Mouse (Mus musculus): ENCODE results near the gene Ide.

DNA sequence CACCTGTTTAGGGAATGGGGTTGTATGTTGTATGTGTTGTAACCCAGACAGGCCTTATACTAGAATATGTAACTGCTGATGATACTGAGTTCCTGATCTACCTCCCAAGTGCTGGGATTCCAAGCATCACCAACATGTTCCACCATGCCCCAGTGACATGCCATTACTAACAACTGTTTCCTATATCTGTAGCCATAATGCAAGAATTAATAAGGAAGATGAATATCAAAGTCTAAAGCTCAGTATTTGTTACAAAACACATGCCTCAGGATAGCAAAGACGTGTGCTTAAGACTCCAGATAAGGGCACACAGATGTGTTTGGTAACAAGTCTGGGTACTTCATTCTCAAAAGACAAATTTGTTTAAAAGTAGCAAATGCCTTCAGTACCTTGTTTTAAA, 2.3 kb downstream of the Ide start:
- no peak for TF ChIP-seq CTCF (IDR thresholded peaks at IDR 0.05; ENCODE audit: low read depth)
- no peak for TF ChIP-seq EP300 (IDR thresholded peaks at IDR 0.05; ENCODE audit: low read depth)

All from liver, embryonic 14.5 days (tissue).